Mouse (Mus musculus) gastrocnemius, adult 18-20 months (tissue): ENCODE measurements around the gene Traip. TPM values are rescaled to one million over a fixed set of nuclear protein-coding genes. Genes with fewer than 3 reads are reported as not detected.
A peak's percentile ranks its signal among the peaks of the same experiment; 100 is the strongest.
"Not testable (repeated sequence)": the region's sequence is repeated elsewhere in the genome, so short reads cannot be mapped to it uniquely, and the experiment has no call there.

ENCODE experiments used
- DNase-seq: peaks from one replicate; pipeline ENCODE4 v3.0.0; 2021; ENCODE audit warnings: low spot score
- total RNA-seq, 2 experiments: library from RNA; stranded (reverse); gene quantifications; 2 replicates each; pipeline ENCODE4 v1.2.3; 2021

Gene Traip
- total RNA-seq, 2 experiments from 2014 or later, result 0.27 to 0.62 TPM

DNA sequence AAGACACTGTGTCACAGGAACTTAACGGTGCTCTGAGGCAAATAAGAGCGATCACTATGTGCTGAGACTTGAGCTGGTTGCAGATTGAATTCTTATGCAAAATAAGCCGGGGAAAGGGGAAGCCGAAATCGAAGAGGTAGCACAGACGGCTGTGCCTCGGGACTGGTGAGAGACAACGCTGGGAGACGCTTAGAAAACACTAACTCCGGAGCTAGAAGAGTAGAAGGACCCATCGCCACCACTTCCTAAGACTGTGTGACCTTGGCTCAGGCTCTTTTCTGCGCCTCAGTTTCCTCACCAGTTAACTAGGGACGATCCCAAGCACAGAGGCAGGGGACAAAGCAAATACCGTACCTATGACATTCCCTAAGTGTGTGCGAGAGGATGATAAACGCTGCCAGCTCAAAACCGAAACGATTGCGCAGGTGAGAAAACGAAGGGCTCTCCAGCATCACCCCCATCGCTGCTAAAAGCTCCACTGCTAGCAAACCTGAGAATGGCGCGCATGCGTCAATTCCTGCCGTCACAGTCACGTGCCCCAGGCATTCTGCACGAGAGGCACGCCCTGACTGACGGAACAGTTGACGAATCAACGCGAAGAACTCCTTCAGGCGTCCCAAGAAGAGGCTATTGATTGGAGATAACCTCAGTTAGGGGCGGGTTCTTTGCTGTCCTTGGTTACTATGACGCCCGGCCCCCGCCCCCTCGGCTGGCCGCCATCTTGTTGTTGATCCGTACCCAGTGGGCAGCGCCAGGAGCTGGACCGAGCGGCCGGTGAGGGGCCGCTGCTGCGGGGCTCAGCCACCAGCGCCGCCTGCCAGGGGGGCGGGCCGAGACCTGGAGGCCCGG is 52.2 kb downstream of the Traip start, which contains the start of gene Ip6k1:
Gene Ip6k1, plus strand, starts transcription at position 580 of the 849 bp plus-strand sequence.
- peak; percentile 100 for DNase-seq

DNA sequence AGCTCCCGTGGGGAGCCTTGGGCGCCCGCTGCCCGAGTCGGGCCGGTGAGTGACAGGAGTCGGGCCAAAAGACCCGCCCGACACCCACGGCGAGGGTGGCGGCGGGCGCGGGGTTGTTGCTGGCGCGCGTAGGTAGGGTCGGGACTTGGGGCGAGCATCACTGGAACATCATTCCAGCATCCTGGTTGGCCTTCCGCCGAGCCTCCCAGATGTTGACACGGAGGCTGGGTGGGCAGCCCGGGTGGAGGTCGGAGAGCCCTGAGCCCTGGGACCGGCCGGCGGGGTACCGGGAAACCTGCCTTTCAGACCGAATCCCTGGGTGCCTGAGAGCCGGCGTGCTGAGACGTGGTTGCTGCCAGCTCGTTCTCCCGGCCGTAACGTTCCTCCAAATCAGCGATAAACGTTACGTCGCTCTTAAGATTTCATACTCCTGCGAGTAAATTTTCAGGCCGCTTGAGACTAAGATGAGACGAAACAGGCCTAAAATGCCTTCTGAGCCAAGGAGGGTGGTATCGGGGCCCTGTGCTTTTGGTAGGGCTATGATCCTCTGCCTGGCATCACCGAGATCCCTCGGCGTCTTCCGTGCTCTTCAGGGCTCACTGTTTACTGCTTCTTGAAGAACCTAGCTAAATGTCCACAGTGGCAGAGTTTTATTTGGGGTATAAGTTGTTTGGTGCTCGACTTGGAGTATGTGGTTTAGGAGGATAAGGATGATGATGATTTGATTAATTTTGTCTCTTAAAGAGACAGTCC is 53.0 kb downstream of the Traip start:
- DNase-seq, result peak; percentile 37

- DNase-seq, result no peak
Observed at GRCm38 (mm10) chr9:108003531-108003890, 53.6 kb downstream of the Traip start.

DNA sequence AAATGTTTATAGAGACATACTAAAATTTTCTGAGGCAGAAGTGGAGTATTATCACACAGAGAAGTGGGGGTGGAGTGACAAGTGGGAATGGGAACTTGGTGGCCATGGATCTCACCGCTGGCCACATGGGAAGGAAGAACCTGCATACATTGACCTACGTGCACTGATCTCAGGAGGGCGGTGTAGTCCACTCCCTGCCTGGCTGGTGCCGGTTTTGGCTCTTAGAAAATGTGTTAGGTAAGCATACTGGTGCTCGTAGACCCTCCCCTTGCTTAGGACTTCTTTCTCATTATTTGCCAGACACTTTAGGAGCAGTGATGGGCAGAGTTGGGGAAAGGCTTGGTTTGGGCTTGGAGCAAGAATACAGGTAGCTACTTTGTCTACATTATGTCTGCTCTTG is 58.1 kb downstream of the Traip start:
- DNase-seq, result no peak

DNA sequence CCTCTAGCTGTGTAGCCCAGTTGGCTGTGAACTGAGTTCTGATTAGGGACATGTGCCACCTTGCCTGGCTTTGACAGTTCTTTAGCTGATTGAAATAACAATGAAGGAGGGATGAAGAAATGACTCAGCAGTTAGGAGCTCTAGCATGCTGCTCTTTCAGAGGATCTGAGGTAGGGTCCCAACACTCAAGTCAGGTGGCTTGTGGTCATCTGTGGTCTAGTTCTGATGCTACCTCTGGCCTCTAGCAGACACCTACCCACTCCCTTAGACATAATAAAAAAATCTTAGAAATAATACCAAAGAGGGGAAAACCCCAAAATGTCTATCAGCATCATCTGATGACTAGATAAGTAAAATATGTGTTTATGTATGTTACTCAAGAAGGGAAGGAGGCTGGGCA is 60.4 kb downstream of the Traip start:
- no peak for DNase-seq

GRCm38 (mm10) chr9:108013577-108013976 is 63.6 kb downstream of the Traip start:
- DNase-seq, result not testable (repeated sequence)

DNA sequence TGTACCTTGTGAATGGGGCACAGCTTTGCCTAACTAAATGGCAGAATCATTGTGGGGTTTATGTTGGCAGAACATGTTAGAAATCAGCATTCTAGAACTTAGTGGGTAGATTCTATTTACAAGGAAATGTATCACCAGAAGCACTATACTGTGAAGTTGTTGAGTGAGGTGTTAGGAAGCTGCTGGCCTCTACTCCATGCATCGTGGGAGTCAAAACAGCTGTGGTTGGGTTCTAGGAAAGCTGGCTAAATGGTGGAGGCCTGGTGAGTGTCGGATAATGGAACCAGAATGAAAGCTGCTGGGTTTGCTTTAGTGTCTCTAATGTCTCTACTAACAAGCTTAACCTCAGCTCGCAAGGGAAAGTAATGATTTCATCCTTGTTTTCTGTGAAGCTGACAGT is 67.2 kb downstream of the Traip start:
- no peak for DNase-seq

- DNase-seq, result no peak
Observed at GRCm38 (mm10) chr9:108020741-108021140, 70.8 kb downstream of the Traip start.

Other genes with a start within 250 kb of the Traip start
- 1 to 10 TPM; 6.2 to 6.8 TPM for gene Sema3f, start 239.7 kb upstream of the Traip start, total RNA-seq
- 10 to 100 TPM; 34.3 to 40.5 TPM for gene Rbm5, start 179.1 kb upstream of the Traip start, total RNA-seq
- 10 to 100 TPM; 16.6 to 18.3 TPM for gene Rbm6, start 76.9 kb upstream of the Traip start, total RNA-seq
- gene Mon1a, start 62.0 kb upstream of the Traip start, total RNA-seq, result 10 to 100 TPM; 10.8 to 11.1 TPM
- under 1 TPM; 0.39 to 0.52 TPM for gene Mst1r, start 43.3 kb upstream of the Traip start, total RNA-seq
- not detected for gene Actl11, start 21.7 kb upstream of the Traip start, total RNA-seq
- gene Camkv, start 14.5 kb upstream of the Traip start, total RNA-seq, result under 1 TPM; 0.26 to 0.34 TPM
- gene Uba7, start 25.4 kb downstream of the Traip start, total RNA-seq, result 1 to 10 TPM; 2.6 to 2.8 TPM
- not detected for gene Gm20661, start 32.9 kb downstream of the Traip start, total RNA-seq
- gene Inka1, start 35.7 kb downstream of the Traip start, total RNA-seq, result 1 to 10 TPM; 1.5 to 3.0 TPM
- not detected for gene Cdhr4, start 42.4 kb downstream of the Traip start, total RNA-seq
- not detected for gene Gm20662, start 46.2 kb downstream of the Traip start, total RNA-seq
- 10 to 100 TPM; 17.6 to 22.8 TPM for gene Ip6k1, start 52.4 kb downstream of the Traip start, total RNA-seq
- 1 to 10 TPM; 4.0 to 4.4 TPM for gene Gmppb, start 99.1 kb downstream of the Traip start, total RNA-seq
- gene Amigo3, start 103.0 kb downstream of the Traip start, total RNA-seq, result 1 to 10 TPM; 1.8 to 2.0 TPM
- not detected for gene Mst1, start 130.3 kb downstream of the Traip start, total RNA-seq
- gene Rnf123, start 133.2 kb downstream of the Traip start, total RNA-seq, result 100 to 1,000 TPM; 134 to 139 TPM
- 10 to 100 TPM; 25.7 to 27.8 TPM for gene Apeh, start 144.5 kb downstream of the Traip start, total RNA-seq
- gene Bsn, start 240.2 kb downstream of the Traip start, total RNA-seq, result under 1 TPM; 0.02 TPM